Mouse (Mus musculus) small intestine, adult 2 months (tissue): Measurements from ENCODE around the gene Ceacam2. TPM values are rescaled to one million over a fixed set of nuclear protein-coding genes. Genes with fewer than 3 reads are reported as not detected.
"Not testable (repeated sequence)": the region's sequence is repeated elsewhere in the genome, so short reads cannot be mapped to it uniquely, and the experiment has no call there.

ENCODE experiments used
- H3K27ac ChIP-seq: fragments of 200-500 bp; 2 replicates; pipeline ENCODE4 v1.5.1; 2012; ENCODE audit warnings: low read depth, low read length, control low read depth, inconsistent platforms; ENCODE audit not compliant: insufficient read depth
- H3K27me3 ChIP-seq: fragments of 200-500 bp; 2 replicates; pipeline ENCODE4 v1.6.1; 2012; ENCODE audit warnings: mild to moderate bottlenecking, moderate library complexity, low read length, inconsistent platforms; ENCODE audit not compliant: control insufficient read depth, insufficient read depth
- H3K36me3 ChIP-seq: fragments of 200-500 bp; 2 replicates; pipeline ENCODE4 v1.6.1; 2012; ENCODE audit warnings: mild to moderate bottlenecking, low read length, control low read depth, inconsistent platforms; ENCODE audit not compliant: control insufficient read depth, insufficient read depth
- H3K4me1 ChIP-seq: fragments of 200-500 bp; 2 replicates; pipeline ENCODE4 v1.6.1; 2012; ENCODE audit warnings: low read length, inconsistent platforms, mixed read lengths; ENCODE audit not compliant: control insufficient read depth, insufficient read depth, insufficient read length
- H3K4me3 ChIP-seq: fragments of 200-500 bp; 2 replicates; pipeline ENCODE4 v1.5.1; 2012; ENCODE audit warnings: low read depth, mild to moderate bottlenecking, control low read depth, inconsistent platforms, low read length, moderate library complexity
- CTCF ChIP-seq: fragments of 200-500 bp; IDR thresholded peaks from 2 replicates; pipeline ENCODE4 v1.5.1; 2012; ENCODE audit warnings: low read depth, mild to moderate bottlenecking, control low read depth, inconsistent platforms, low read length, moderate library complexity, mixed read lengths; ENCODE audit not compliant: insufficient replicate concordance, insufficient read length; ENCODE audit errors: extremely low read depth
- POLR2A ChIP-seq: fragments of 200-500 bp; IDR thresholded peaks from 2 replicates; pipeline ENCODE4 v1.6.1; 2012; ENCODE audit warnings: low read depth, mild to moderate bottlenecking, control low read depth, inconsistent platforms, low read length, moderate library complexity
- WGBS: fragments of 180-500 bp; shearing (Covaris S2); methylation state at CpG from one replicate; pipeline ENCODE4 v1.1.7; 2018; 5-methylcytosine and 5-hydroxymethylcytosine counted together
- polyA plus RNA-seq: library from polyadenylated mRNA; depleted of rRNA; stranded (reverse); fragments of >200 nt; gene quantifications from 2 replicates; pipeline ENCODE4 v1.2.3, GENCODE M21; 2012; rRNA removed

The Ceacam2 gene
- 0.60 and 0.93 TPM in 2 replicates for polyA plus RNA-seq

DNA sequence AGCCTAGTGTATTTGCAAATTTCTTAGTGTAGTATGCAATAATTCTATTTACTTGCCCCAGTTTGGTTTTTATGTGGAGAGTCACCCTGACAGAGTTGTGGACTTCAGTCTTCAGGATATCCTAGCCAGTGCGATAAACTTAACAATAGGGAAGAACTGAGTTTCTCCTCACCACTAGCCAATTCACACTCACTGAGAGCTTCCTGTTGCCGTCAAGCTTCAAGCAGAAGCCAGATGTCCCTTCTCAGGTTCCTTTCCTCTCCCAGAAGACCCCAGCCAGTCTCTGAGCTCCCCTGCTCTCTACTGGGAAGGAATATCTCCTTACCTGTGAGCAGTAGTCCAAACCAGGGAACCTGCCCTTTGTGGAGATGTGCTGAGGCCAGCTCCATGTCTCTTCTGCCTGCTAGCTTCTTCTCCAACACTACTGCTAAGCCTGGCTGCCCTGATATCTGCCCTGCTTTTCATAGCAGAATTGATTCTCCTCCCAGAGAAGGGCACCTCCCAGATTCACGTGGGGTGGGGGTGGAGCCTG is at the start of gene Ceacam2:
Gene Ceacam2, minus strand, starts transcription at position 482 of the 532 bp plus-strand sequence.
- not testable (repeated sequence) for H3K27ac ChIP-seq, H3K36me3 ChIP-seq, H3K27me3 ChIP-seq, H3K4me3 ChIP-seq, H3K4me1 ChIP-seq
- WGBS = 54% methylated on average over 3 of the region's 3 CpGs

DNA sequence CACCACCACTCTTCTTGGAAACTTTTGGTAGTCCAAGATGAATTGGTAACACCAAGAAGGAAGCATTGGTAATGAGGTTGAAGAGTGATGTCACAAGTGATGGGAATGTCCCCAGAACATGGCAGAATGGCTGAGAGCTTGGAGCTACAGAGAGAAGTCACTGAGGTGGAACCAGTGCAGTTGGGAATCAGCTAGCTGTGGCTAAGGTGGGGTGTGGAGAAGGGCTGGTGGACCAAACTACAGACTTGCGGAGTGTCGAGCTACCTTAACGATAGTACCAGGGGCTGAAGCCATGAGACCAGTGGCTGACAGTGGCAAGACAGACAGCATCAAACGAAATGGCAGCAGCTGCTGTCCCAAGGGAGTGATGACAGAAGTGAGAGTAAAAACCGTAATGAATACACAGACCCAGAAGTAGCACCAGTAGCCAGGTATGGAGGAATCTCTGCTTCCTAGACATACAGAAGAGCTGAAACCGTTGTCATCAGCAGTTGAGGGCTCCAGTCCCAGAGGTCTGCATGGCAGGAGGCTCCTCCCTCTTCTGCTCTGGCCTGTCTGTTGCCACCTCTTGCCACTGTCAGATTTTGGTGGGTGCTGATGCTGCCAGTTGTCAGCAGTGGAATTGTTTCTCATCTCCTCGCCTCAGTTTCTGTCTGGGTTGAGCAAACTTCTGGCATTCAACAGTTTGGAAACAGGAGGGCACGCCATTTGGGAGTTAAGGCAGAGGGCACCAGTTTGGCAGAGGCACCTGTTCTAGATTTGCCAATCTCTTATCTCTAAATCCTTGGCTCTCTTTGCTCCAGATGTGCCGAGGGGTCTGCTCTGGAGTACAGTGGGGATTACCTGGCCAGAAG is 45.9 kb upstream of the Ceacam2 start:
- Histone ChIP-seq H3K36me3 (no peaks in the 10 kb centered on the region), H3K4me1 (no peaks in the 10 kb centered on the region), H3K4me3 (no peak overlapping the region), H3K27ac (no peak overlapping the region), H3K27me3 (no peaks in the 10 kb centered on the region)
- TF ChIP-seq CTCF (no peak), POLR2A (no peak)
- 67% methylated on average over 9 of the region's 9 CpGs for WGBS

DNA sequence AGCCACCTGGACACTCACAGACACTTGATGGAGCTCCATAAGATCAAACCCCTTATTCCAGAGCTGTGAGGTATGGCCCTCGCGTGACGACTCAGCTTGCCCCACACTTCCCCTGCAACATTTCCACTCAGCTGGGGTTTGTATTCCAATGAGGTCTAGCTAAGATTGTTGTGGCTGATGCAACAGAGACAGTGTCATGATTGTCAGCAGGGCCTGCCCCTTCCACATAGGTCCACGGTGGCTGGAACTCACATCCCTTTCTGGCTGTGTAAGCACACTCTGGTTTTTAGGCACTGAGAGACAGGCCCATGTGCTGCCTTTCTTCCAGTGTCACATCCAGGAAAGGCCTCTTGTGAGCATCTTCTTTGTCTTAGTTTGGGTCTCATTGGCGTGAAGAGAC is 45.0 kb upstream of the Ceacam2 start:
- Histone ChIP-seq H3K36me3 (no peaks in the 10 kb centered on the region), H3K4me3 (no peak overlapping the region)
- WGBS = 77% methylated on average over 5 of the region's 5 CpGs

DNA sequence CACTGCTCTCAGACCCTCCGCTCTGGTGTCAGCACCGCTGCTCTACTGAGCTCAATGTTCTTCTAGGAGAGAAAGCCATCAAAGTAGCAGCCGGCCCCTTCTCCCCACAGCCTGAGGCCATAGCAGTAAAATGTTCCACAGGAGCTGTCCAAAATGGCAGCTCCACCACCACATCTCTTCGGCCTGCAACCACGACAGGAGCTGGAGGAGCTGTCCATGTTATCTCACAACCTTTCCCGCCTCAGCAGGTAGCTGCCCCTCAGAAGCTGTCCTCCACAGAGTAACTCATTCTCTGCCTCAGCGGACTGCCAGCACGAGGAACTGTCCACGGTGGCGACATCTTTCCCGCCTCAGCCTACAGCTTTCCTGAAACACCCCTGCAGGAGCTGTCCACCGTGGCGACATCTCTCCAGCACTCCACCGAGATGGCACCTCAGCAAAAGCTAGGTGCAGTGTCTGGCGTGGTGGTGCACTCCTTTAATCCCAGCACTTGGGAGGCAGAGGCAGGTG is 42.7 kb upstream of the Ceacam2 start:
- Histone ChIP-seq H3K27me3 (no peaks in the 10 kb centered on the region), H3K36me3 (no peaks in the 10 kb centered on the region), H3K27ac (no peak overlapping the region), H3K4me1 (no peaks in the 10 kb centered on the region), H3K4me3 (no peak overlapping the region)
- no peak for TF ChIP-seq POLR2A
- no peak for TF ChIP-seq CTCF
- WGBS = 78% methylated on average over 15 of the region's 15 CpGs

More for the DNA sequence above, 45.0 kb upstream of the Ceacam2 start:
- TF ChIP-seq CTCF (no peak), POLR2A (no peak)
- H3K4me1 ChIP-seq = no peaks in the 10 kb centered on the region
- H3K27me3 ChIP-seq = no peaks in the 10 kb centered on the region
- no peak overlapping the region for H3K27ac ChIP-seq

DNA sequence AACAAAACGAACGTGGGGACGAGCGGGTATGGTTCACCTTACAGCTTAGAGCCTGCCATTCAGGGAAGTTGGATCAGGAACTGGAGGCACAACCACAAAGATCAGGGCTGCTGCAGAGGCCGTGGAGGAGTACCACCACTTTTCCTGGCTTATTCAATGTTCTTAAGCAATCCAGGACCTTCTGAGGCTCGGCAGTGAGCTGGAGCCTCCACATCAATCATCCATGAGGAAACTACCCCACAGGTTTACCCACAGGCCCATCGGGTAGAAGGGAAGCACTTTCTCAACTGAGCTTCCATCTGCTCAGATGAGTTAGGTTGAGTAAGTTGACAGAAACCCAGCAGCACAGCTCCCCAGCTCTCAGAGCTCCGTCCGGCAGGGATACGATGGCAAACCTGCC is 39.8 kb upstream of the Ceacam2 start:
- Histone ChIP-seq H3K4me1 (peaks cover 10% of the 10 kb centered on the region; the same call in 1 of the 2 replicates), H3K27ac (no peak overlapping the region), H3K27me3 (no peaks in the 10 kb centered on the region), H3K36me3 (no peaks in the 10 kb centered on the region), H3K4me3 (no peak overlapping the region)
- WGBS = 86% methylated on average over 10 of the region's 10 CpGs
- TF ChIP-seq CTCF (no peak), POLR2A (no peak)

DNA sequence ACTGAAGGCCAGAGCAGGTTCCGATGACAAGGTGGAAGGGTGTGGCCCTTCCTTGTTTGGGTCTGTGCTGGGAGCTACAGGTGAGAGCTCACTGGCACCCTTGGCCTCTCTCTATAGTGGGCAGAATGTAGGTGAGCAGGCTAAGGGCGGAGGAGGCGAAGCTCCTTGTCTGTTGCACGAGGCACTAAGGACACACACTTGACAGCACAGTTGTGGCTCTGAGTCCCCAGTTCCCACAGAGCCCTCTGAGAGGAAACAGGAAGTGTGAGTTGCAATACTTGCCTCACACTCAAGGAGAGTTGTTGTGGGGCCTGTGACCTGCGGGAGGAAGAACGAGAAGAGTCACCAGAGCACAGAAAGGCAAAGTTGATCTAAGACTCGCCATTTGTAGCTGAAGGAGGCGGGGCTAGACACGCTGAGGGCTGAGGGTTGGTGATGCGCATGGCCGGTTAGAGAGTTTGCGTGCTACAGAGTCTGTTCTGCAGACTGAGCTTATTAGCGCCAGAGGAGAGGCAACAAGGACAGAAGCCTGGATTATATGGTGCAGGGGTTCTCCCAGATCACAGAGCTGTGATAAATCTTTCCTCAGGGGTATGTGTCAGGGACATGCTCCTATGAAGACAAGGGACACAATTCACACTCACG is 37.3 kb upstream of the Ceacam2 start:
- not testable (repeated sequence) for H3K4me1 ChIP-seq, H3K27ac ChIP-seq, H3K36me3 ChIP-seq, H3K27me3 ChIP-seq, H3K4me3 ChIP-seq
- 55% methylated on average over 13 of the region's 14 CpGs for WGBS

DNA sequence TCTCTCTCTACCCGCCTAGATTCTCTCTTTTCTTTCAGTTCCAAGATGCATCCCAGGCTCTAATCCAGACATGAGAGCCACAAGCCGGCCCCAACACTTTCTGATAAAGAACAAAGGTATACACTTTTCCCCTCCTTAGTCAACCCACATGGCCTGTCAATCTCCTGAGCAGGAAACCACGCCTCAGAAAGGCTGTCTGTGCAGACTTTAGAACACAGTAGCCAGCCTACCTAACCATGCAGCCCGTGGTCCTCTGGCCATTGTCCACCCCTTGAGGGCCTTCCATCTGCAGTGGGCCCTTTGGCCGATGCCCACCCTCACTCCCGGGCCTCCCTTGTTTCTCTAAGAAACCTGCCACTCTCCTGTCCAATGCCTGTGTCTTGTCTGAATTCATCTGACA is 36.7 kb upstream of the Ceacam2 start:
- H3K36me3 ChIP-seq, H3K27me3 ChIP-seq, H3K4me1 ChIP-seq, H3K27ac ChIP-seq, H3K4me3 ChIP-seq: not testable (repeated sequence)
- 21% methylated on average over 6 of the region's 6 CpGs for WGBS

DNA sequence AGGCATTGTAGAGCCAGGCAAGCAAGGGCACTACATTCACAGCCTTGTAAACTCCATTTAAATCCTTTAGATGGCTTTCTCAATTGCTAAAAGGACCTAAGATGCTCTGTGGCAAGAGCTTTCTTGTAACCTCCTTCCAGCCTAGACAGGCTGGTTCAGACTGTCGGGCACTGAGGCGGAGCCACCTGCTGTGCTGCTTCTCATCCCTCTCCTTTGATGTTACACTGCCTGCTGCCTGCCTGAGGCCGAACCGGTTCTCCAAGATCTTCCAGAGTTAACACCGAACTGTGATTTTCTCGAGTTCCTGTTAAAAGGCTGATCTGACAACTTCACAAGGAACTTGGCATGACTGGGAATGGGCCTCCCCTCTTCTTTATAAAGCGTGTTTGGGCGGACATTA is 36.2 kb upstream of the Ceacam2 start:
- 17% methylated on average over 8 of the region's 8 CpGs for WGBS
- no peaks in the 10 kb centered on the region for H3K36me3 ChIP-seq
- no peak overlapping the region for H3K4me3 ChIP-seq
- H3K4me1 ChIP-seq = peaks cover 10% of the 10 kb centered on the region; the same call in 1 of the 2 replicates
- H3K27me3 ChIP-seq = no peaks in the 10 kb centered on the region
- TF ChIP-seq CTCF (no peak), POLR2A (no peak)
- H3K27ac ChIP-seq = no peak overlapping the region
